Mouse (Mus musculus): ENCODE results near the gene Ktn1.

- no peak for TF ChIP-seq POLR2A (IDR thresholded peaks at IDR 0.05; ENCODE audit: borderline replicate concordance, insufficient read depth, low read length)
- no peak for TF ChIP-seq CTCF (IDR thresholded peaks at IDR 0.05; ENCODE audit: borderline replicate concordance, insufficient read depth, low read depth, low read length)
Measured at GRCm38 (mm10) chr14:47632419-47632818, 15.8 kb upstream of the Ktn1 start.
